Mouse (Mus musculus): Measurements from ENCODE around the gene Med27. TPM values are rescaled to one million over a fixed set of nuclear protein-coding genes. Genes with fewer than 3 reads are reported as not detected.

Gene Med27
- polyA plus RNA-seq (2015; fragmentation: Nextera tagmentation; extraction: Ambion mirVana) = 10.4 and 13.0 TPM in 2 replicates

DNA sequence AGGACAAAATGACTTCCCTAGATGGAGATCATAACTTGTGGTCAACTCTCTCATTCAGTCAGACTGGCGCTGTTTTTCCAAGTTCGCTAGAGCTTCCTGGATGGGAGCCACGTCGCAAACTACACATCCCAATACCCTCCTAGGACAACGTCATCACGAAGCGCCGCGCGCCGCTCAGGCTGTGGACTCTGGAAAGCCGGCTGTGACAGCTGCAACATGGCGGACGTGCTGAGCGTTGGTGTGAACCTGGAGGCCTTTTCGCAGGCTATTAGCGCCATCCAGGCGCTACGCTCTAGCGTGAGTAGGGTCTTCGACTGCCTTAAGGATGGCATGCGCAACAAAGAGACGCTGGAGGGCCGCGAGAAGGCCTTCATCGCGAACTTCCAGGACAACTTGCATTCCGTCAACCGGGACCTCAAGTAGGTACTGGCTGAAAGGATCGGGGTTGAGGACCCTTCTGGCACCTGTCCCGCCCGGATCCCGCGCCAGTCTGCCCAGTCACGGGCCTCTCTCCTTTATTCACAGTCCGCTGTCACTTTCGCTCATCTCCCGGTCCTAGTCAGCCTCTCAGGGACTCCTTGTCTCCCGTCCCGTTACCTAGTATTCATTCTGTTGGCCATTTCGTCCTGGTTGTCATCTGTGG, at the start of gene Med27:
Med27 (plus strand) TSS at position 191 of the 643 bp plus-strand sequence.
- WGBS (ENCODE audit: insufficient replicate concordance) = 1% methylated on average over 41 of the region's 41 CpGs
- peak within 1 kb of the TSS; percentile 91 for H3K9ac ChIP-seq (replicated peaks)
- no peaks in the 10 kb centered on the region for H3K9me3 ChIP-seq (ENCODE audit: low read length)
- peak within 1 kb of the TSS; percentile 93 for H3K4me2 ChIP-seq (ENCODE audit: low read depth, low read length)
- H3K27ac ChIP-seq (ENCODE audit: low read depth) = peak within 1 kb of the TSS; percentile 58; the same call in 1 of the 2 replicates
- TF ChIP-seq CTCF (IDR thresholded peaks at IDR 0.05; ENCODE audit: low read depth) (peak; percentile 19; the same call in 1 of the 2 replicates), EP300 (IDR thresholded peaks at IDR 0.05; ENCODE audit: low read depth) (no peak)
- H3K4me3 ChIP-seq (ENCODE audit: low read depth, low read length) = peak within 1 kb of the TSS; percentile 97
- peaks cover 10% of the 10 kb centered on the region; the same call in 1 of the 2 replicates for H3K36me3 ChIP-seq (replicated peaks; ENCODE audit: insufficient read depth, low read length)
- peak; percentile 95 for DNase-seq
- ATAC-seq = peak; percentile 100
- no peaks in the 10 kb centered on the region for H3K27me3 ChIP-seq (ENCODE audit: insufficient read depth, low read length)
- peaks cover 6% of the 10 kb centered on the region for H3K4me1 ChIP-seq (ENCODE audit: insufficient read depth)

DNA sequence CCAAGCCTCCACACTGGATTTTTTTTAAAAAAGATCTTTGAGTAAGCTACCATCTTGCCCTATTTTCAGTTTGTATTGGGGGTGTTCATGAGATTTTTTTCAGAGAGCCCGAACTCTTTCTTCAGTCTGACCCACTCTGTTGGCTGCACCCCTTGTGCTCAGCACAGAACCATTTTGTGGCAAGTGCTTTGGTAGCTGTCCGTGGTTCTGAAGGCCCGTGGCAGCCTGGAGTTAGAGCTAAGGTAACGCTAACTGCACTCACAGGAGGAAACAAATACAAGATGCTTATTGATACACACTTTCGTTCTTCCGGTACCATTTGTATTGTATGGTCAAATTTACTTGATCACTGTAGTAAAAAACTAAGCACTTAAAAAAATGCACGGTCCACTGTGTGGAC, 36.7 kb upstream of the Med27 start:
- ATAC-seq (no peak), DNase-seq (peak; percentile 31)
- H3K36me3 ChIP-seq (replicated peaks; ENCODE audit: insufficient read depth, low read length) = no peaks in the 10 kb centered on the region
- H3K27ac ChIP-seq (ENCODE audit: low read depth) = no peak overlapping the region
- WGBS (ENCODE audit: insufficient replicate concordance) = 39% methylated on average over 7 of the region's 7 CpGs
- H3K27me3 ChIP-seq (ENCODE audit: insufficient read depth, low read length) = no peaks in the 10 kb centered on the region
- H3K9ac ChIP-seq (replicated peaks) = no peak overlapping the region
- H3K4me2 ChIP-seq (ENCODE audit: low read depth, low read length) = no peak overlapping the region
- H3K4me1 ChIP-seq (ENCODE audit: insufficient read depth) = no peaks in the 10 kb centered on the region
- no peaks in the 10 kb centered on the region for H3K9me3 ChIP-seq (ENCODE audit: low read length)
- H3K4me3 ChIP-seq (ENCODE audit: low read depth, low read length) = no peak overlapping the region
- TF ChIP-seq EP300 (IDR thresholded peaks at IDR 0.05; ENCODE audit: low read depth) (no peak), CTCF (IDR thresholded peaks at IDR 0.05; ENCODE audit: low read depth) (no peak)

GRCm38 (mm10) chr2:29312058-29312457, 34.6 kb upstream of the Med27 start:
- 67% methylated on average over 5 of the region's 5 CpGs for WGBS (ENCODE audit: insufficient replicate concordance)
- ATAC-seq = no peak

GRCm38 (mm10) chr2:29317906-29318470, 28.6 kb upstream of the Med27 start:
- Histone ChIP-seq H3K4me3 (ENCODE audit: low read depth, low read length) (no peak overlapping the region), H3K9me3 (ENCODE audit: low read length) (no peaks in the 10 kb centered on the region), H3K27me3 (ENCODE audit: insufficient read depth, low read length) (no peaks in the 10 kb centered on the region), H3K36me3 (replicated peaks; ENCODE audit: insufficient read depth, low read length) (no peaks in the 10 kb centered on the region), H3K9ac (replicated peaks) (no peak overlapping the region), H3K4me1 (ENCODE audit: insufficient read depth) (no peaks in the 10 kb centered on the region), H3K4me2 (ENCODE audit: low read depth, low read length) (no peak overlapping the region), H3K27ac (ENCODE audit: low read depth) (no peak overlapping the region)
- DNase-seq (no peak), ATAC-seq (no peak)
- 61% methylated on average over 4 of the region's 4 CpGs for WGBS (ENCODE audit: insufficient replicate concordance)
- no peak for TF ChIP-seq EP300 (IDR thresholded peaks at IDR 0.05; ENCODE audit: low read depth)
- TF ChIP-seq CTCF (IDR thresholded peaks at IDR 0.05; ENCODE audit: low read depth) = no peak

More at GRCm38 (mm10) chr2:29312058-29312457, 34.6 kb upstream of the Med27 start:
- Histone ChIP-seq H3K27me3 (ENCODE audit: insufficient read depth, low read length) (no peaks in the 10 kb centered on the region), H3K4me2 (ENCODE audit: low read depth, low read length) (no peak overlapping the region), H3K36me3 (replicated peaks; ENCODE audit: insufficient read depth, low read length) (no peaks in the 10 kb centered on the region), H3K4me3 (ENCODE audit: low read depth, low read length) (no peak overlapping the region), H3K4me1 (ENCODE audit: insufficient read depth) (no peaks in the 10 kb centered on the region), H3K27ac (ENCODE audit: low read depth) (no peak overlapping the region), H3K9ac (replicated peaks) (no peak overlapping the region), H3K9me3 (ENCODE audit: low read length) (no peaks in the 10 kb centered on the region)
- DNase-seq = no peak
- TF ChIP-seq CTCF (IDR thresholded peaks at IDR 0.05; ENCODE audit: low read depth) (no peak), EP300 (IDR thresholded peaks at IDR 0.05; ENCODE audit: low read depth) (no peak)

- Histone ChIP-seq H3K9me3 (ENCODE audit: low read length) (no peaks in the 10 kb centered on the region), H3K9ac (replicated peaks) (no peak overlapping the region), H3K4me1 (ENCODE audit: insufficient read depth) (no peaks in the 10 kb centered on the region), H3K27ac (ENCODE audit: low read depth) (no peak overlapping the region), H3K4me3 (ENCODE audit: low read depth, low read length) (no peak overlapping the region), H3K27me3 (ENCODE audit: insufficient read depth, low read length) (no peaks in the 10 kb centered on the region), H3K36me3 (replicated peaks; ENCODE audit: insufficient read depth, low read length) (no peaks in the 10 kb centered on the region), H3K4me2 (ENCODE audit: low read depth, low read length) (no peak overlapping the region)
- TF ChIP-seq EP300 (IDR thresholded peaks at IDR 0.05; ENCODE audit: low read depth) = no peak
- TF ChIP-seq CTCF (IDR thresholded peaks at IDR 0.05; ENCODE audit: low read depth) = no peak
- ATAC-seq = no peak
- 84% methylated on average over 3 of the region's 3 CpGs for WGBS (ENCODE audit: insufficient replicate concordance)
- no peak for DNase-seq
Measured at GRCm38 (mm10) chr2:29318596-29318995, 28.0 kb upstream of the Med27 start.

GRCm38 (mm10) chr2:29320229-29320751, 26.3 kb upstream of the Med27 start:
- WGBS (ENCODE audit: insufficient replicate concordance) = 72% methylated on average over 11 of the region's 11 CpGs

More at GRCm38 (mm10) chr2:29320229-29320751, 26.3 kb upstream of the Med27 start:
- H3K36me3 ChIP-seq (replicated peaks; ENCODE audit: insufficient read depth, low read length) = no peaks in the 10 kb centered on the region
- H3K27me3 ChIP-seq (ENCODE audit: insufficient read depth, low read length) = no peaks in the 10 kb centered on the region
- no peak overlapping the region for H3K27ac ChIP-seq (ENCODE audit: low read depth)
- H3K9ac ChIP-seq (replicated peaks) = no peak overlapping the region
- H3K9me3 ChIP-seq (ENCODE audit: low read length) = no peaks in the 10 kb centered on the region
- ATAC-seq = no peak
- H3K4me1 ChIP-seq (ENCODE audit: insufficient read depth) = no peaks in the 10 kb centered on the region
- no peak for TF ChIP-seq EP300 (IDR thresholded peaks at IDR 0.05; ENCODE audit: low read depth)
- no peak for TF ChIP-seq CTCF (IDR thresholded peaks at IDR 0.05; ENCODE audit: low read depth)
- DNase-seq = no peak
- H3K4me3 ChIP-seq (ENCODE audit: low read depth, low read length) = no peak overlapping the region
- no peak overlapping the region for H3K4me2 ChIP-seq (ENCODE audit: low read depth, low read length)
